Mouse (Mus musculus) forebrain, postnatal 0 days (tissue): Measurements from ENCODE around the gene Slco4c1. TPM values are rescaled to one million over a fixed set of nuclear protein-coding genes. Genes with fewer than 3 reads are reported as not detected.

Source experiments
- ATAC-seq: fragments of 200-750 bp; cut with Nextera tagmentation; 2 replicates; pipeline ENCODE4 v1.8.0; 2017; ENCODE audit warnings: mild to moderate bottlenecking, moderate library complexity
- DNase-seq: peaks from one replicate; pipeline ENCODE4 v3.0.0-alpha.2; 2015
- H3K27ac ChIP-seq: fragments of 300-500 bp; sonication (generic); 2 replicates; pipeline ENCODE4 v1.5.1; 2014; ENCODE audit warnings: low read depth, mild to moderate bottlenecking, antibody characterized with exemption, low read length, moderate library complexity, mixed read lengths
- H3K27me3 ChIP-seq: fragments of 300-500 bp; sonication (generic); 2 replicates; pipeline ENCODE4 v1.6.1; 2014; ENCODE audit warnings: mild to moderate bottlenecking, low read length, mixed read lengths; ENCODE audit not compliant: insufficient read depth
- H3K36me3 ChIP-seq: fragments of 300-500 bp; sonication (generic); 2 replicates; pipeline ENCODE4 v1.6.1; 2014; ENCODE audit warnings: mild to moderate bottlenecking, moderate library complexity; ENCODE audit not compliant: insufficient read depth
- H3K4me1 ChIP-seq: fragments of 300-500 bp; sonication (generic); 2 replicates; pipeline ENCODE4 v1.6.1; 2014; ENCODE audit warnings: antibody characterized with exemption; ENCODE audit not compliant: insufficient read depth
- H3K4me2 ChIP-seq: fragments of 300-500 bp; sonication (generic); 2 replicates; pipeline ENCODE4 v1.6.1; 2014; ENCODE audit warnings: low read depth, mild to moderate bottlenecking, moderate library complexity
- H3K4me3 ChIP-seq: fragments of 300-500 bp; sonication (generic); 2 replicates; pipeline ENCODE4 v1.5.1; 2014; ENCODE audit warnings: low read depth, low read length, mixed read lengths
- H3K9ac ChIP-seq: fragments of 300-500 bp; sonication (generic); 2 replicates; pipeline ENCODE4 v1.6.1; 2014; ENCODE audit warnings: mild to moderate bottlenecking
- H3K9me3 ChIP-seq: fragments of 300-500 bp; sonication (generic); 2 replicates; pipeline ENCODE4 v1.6.1; 2016; ENCODE audit warnings: low read length
- CTCF ChIP-seq: sonication (generic); IDR thresholded peaks from 2 replicates; pipeline ENCODE4 v1.5.1; 2016; ENCODE audit warnings: antibody characterized with exemption, control low read depth, low read depth
- WGBS: fragments of 180-500 bp; shearing (Covaris S2); extraction: QIAGEN DNeasy Blood & Tissue Kit; methylation state at CpG from one replicate; pipeline ENCODE4 v1.1.7; 2014; 5-methylcytosine and 5-hydroxymethylcytosine counted together
- polyA plus RNA-seq: library from polyadenylated mRNA; unstranded; fragments of >200 nt; fragmentation: Nextera tagmentation; extraction: Ambion mirVana; gene quantifications from 2 replicates; pipeline ENCODE4 v1.2.1, GENCODE M21; 2015
- total RNA-seq: library from RNA; depleted of rRNA; stranded (reverse); fragments of >200 nt; gene quantifications from 2 replicates; pipeline ENCODE4 v1.2.3, GENCODE M21; 2014

Gene Slco4c1
- total and polyA plus RNA-seq, 2 experiments from 2014 or later = 0.62 to 1.5 TPM

GRCm38 (mm10) chr1:96848606-96849005 is 23.4 kb downstream of the Slco4c1 start:
- DNase-seq = no peak
- H3K27me3 ChIP-seq = no peaks in the 10 kb centered on the region
- ATAC-seq = no peak
- no peak overlapping the region for H3K27ac ChIP-seq
- H3K4me2 ChIP-seq = no peak overlapping the region
- no peaks in the 10 kb centered on the region for H3K4me1 ChIP-seq
- H3K4me3 ChIP-seq = no peak overlapping the region
- no peak for TF ChIP-seq CTCF
- 31% methylated on average over 2 of the region's 2 CpGs for WGBS
- no peaks in the 10 kb centered on the region for H3K36me3 ChIP-seq
- no peak overlapping the region for H3K9ac ChIP-seq
- H3K9me3 ChIP-seq = no peaks in the 10 kb centered on the region

DNA sequence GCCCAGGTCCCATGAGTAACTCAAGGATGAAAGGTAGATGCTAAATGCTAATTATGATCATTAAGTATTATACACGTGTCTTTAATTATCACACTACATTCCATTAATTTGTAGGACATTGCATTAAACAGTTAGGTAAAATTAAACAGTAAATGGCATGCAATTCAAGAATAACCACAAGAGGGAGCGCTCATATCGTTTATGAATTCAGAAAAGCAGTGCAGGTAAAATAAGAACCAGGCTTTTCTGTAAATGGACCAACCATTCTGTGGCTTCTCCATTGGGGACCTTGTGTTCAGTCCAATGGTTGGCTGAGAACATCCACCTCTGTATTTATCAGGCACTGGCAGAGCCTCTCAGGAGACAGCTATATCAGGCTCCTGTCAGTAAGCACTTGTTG is 25.2 kb downstream of the Slco4c1 start:
- H3K27me3 ChIP-seq = no peaks in the 10 kb centered on the region
- 6% methylated on average over 3 of the region's 3 CpGs for WGBS
- H3K27ac ChIP-seq = no peak overlapping the region
- H3K9me3 ChIP-seq = no peaks in the 10 kb centered on the region
- H3K4me3 ChIP-seq = no peak overlapping the region
- H3K4me1 ChIP-seq = no peaks in the 10 kb centered on the region
- H3K36me3 ChIP-seq = no peaks in the 10 kb centered on the region
- DNase-seq (peak; percentile 78), ATAC-seq (peak; percentile 43)
- TF ChIP-seq CTCF = peak; percentile 79
- no peak overlapping the region for H3K4me2 ChIP-seq
- H3K9ac ChIP-seq = no peak overlapping the region

DNA sequence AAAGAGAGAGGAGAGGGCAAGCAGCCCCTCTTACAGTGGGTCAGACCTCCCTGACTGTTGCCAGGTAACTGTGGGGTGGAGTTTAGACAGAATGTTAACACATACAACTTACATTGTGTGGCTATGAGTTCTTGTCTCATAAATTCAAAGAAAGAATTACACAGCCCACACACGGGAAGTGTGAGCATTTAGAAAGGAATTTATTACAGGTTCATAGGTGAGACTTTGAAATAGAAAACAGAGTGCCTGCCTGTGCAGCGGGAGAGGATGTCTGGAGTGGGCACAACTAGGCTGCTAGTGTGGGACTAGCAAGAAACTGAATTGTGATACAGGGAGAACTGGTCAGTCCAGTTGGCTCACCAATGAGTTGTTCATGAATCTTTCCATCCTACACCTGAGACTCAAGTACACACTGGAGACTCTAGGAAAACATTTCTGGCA is 66.7 kb downstream of the Slco4c1 start:
- WGBS = 73% methylated on average over 2 of the region's 2 CpGs
- Histone ChIP-seq H3K4me2 (no peak overlapping the region), H3K4me1 (no peaks in the 10 kb centered on the region), H3K27me3 (no peaks in the 10 kb centered on the region), H3K27ac (no peak overlapping the region), H3K4me3 (no peak overlapping the region), H3K36me3 (no peaks in the 10 kb centered on the region), H3K9me3 (no peaks in the 10 kb centered on the region), H3K9ac (no peak overlapping the region)
- no peak for TF ChIP-seq CTCF
- DNase-seq (no peak), ATAC-seq (no peak)

DNA sequence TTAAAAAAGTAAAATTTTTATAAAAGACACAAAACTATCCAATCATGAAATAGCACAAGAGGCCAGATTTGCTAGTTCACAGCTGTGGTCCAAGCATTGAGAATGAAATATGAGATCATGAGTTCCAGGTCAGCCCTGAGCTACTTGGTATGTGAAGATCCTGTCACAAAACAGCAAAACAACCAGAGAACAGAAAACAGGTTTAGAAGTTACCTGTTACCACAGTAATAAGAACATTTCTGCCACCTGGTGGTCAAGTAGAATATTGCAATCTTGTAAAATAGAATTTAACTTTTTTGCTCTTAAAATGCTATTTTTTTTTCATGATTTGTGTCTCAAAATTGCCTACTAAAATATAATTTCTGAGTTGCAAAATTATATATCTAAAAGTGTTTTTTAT is 70.4 kb downstream of the Slco4c1 start:
- DNase-seq (peak; percentile 71), ATAC-seq (no peak)
- Histone ChIP-seq H3K9me3 (no peaks in the 10 kb centered on the region), H3K4me1 (no peaks in the 10 kb centered on the region), H3K9ac (no peak overlapping the region), H3K4me2 (no peak overlapping the region), H3K27ac (no peak overlapping the region), H3K4me3 (no peak overlapping the region), H3K27me3 (no peaks in the 10 kb centered on the region), H3K36me3 (no peaks in the 10 kb centered on the region)
- peak; percentile 70 for TF ChIP-seq CTCF

DNA sequence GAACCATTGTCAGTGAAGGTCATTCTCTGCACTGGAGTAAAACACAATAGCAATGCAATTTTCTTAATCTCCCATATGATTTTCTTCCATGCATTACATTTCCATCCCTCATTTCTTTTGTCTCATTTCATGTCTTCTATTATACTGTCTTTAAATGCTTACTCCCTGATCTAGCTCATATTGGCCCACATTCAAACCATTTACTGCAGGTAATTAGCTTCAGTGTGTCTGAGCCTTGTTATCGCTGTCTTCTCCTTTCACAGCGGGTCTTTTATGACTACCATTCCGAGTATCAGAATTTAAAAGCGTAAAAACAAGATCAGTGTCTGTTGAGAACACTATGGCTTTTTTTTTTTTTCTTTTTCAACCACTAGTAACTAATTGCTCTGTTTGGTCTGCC is 77.3 kb downstream of the Slco4c1 start:
- Histone ChIP-seq H3K4me2 (peak overlapping the region; percentile 1; the same call in 1 of the 2 replicates), H3K9me3 (no peaks in the 10 kb centered on the region), H3K27me3 (no peaks in the 10 kb centered on the region), H3K4me3 (no peak overlapping the region), H3K36me3 (no peaks in the 10 kb centered on the region), H3K9ac (no peak overlapping the region), H3K27ac (no peak overlapping the region), H3K4me1 (0 out of 2 replicates have a peak, but pooled peaks cover 2% of the 10 kb centered on the region)
- ATAC-seq (no peak), DNase-seq (peak; percentile 16)
- TF ChIP-seq CTCF = no peak
- WGBS = 28% methylated on average over 4 of the region's 4 CpGs

DNA sequence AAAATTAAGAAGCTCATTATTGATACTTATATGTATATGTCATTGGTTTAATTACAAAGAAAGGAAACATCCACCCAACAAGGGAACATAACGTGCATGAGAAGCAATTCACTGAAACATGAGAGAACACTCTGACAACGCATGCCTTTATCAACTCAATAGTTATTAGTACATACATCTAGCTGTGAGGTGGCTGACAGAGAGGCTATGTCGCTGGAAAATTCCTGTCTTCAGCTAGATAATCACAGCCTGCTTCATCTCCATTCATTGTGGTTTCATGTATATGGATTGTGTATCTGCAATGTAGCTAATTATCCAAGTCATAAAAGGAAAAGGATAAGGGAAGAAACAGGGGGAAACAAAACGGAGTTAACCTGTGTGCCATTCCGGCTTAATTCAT is 77.7 kb downstream of the Slco4c1 start:
- Histone ChIP-seq H3K9me3 (no peaks in the 10 kb centered on the region), H3K9ac (no peak overlapping the region), H3K4me1 (0 out of 2 replicates have a peak, but pooled peaks cover 2% of the 10 kb centered on the region), H3K4me2 (no peak overlapping the region), H3K36me3 (no peaks in the 10 kb centered on the region), H3K27ac (no peak overlapping the region), H3K4me3 (no peak overlapping the region), H3K27me3 (no peaks in the 10 kb centered on the region)
- no peak for TF ChIP-seq CTCF
- DNase-seq (peak; percentile 1), ATAC-seq (no peak; the same call in 1 of the 2 replicates)
- WGBS = 42% methylated on average over 5 of the region's 5 CpGs

DNA sequence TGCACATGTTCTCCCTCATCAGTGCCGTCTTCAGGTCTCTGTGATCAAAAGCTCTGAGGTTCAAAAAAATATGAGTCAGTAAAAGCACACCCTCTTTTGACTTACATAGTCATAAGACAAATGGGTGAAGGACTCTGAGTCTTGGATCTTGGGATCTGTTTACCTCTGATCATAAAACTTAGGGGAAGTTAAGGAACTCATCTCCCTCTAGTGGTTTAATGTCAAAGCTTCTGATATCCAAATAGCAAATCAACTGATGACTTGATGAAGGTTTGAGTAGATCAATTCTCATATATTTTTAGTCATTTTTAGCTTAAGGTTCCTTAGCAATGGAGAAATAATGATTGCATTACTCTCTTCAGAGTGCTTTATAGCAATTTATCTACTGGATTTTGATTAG is 82.7 kb downstream of the Slco4c1 start:
- H3K9ac ChIP-seq = no peak overlapping the region
- H3K4me1 ChIP-seq = no peaks in the 10 kb centered on the region
- TF ChIP-seq CTCF = peak; percentile 24; the same call in 1 of the 2 replicates
- H3K4me3 ChIP-seq = no peak overlapping the region
- H3K27me3 ChIP-seq = no peaks in the 10 kb centered on the region
- H3K36me3 ChIP-seq = no peaks in the 10 kb centered on the region
- H3K4me2 ChIP-seq = no peak overlapping the region
- no peak overlapping the region for H3K27ac ChIP-seq
- 87% methylated on average over 1 of the region's 1 CpGs for WGBS
- ATAC-seq = no peak
- H3K9me3 ChIP-seq = no peaks in the 10 kb centered on the region
- DNase-seq = no peak
